Mouse (Mus musculus) intestine, embryonic 15.5 days (tissue): ENCODE data around the gene Batf2. TPM values are rescaled to one million over a fixed set of nuclear protein-coding genes. Genes with fewer than 3 reads are reported as not detected.
A peak's percentile ranks its signal among the peaks of the same experiment; 100 is the strongest.

Source experiments
- ATAC-seq: fragments of 200-750 bp; cut with Nextera tagmentation; 2 replicates; pipeline ENCODE4 v1.8.0; 2017; ENCODE audit warnings: moderate TSS enrichment, moderate library complexity
- H3K27ac ChIP-seq: fragments of 300-500 bp; sonication (generic); 2 replicates; pipeline ENCODE4 v1.5.1; 2015; ENCODE audit warnings: mild to moderate bottlenecking, inconsistent platforms
- H3K27me3 ChIP-seq: fragments of 300-500 bp; sonication (generic); replicated peaks from 2 replicates; pipeline ENCODE4 v1.6.1; 2015; ENCODE audit warnings: inconsistent platforms
- H3K36me3 ChIP-seq: fragments of 300-500 bp; sonication (generic); 2 replicates; pipeline ENCODE4 v1.6.1; 2015; ENCODE audit warnings: inconsistent platforms
- H3K4me1 ChIP-seq: fragments of 300-500 bp; sonication (generic); replicated peaks from 2 replicates; pipeline ENCODE4 v1.6.1; 2015; ENCODE audit warnings: inconsistent platforms
- H3K4me2 ChIP-seq: fragments of 300-500 bp; sonication (generic); replicated peaks from 2 replicates; pipeline ENCODE4 v1.6.1; 2015; ENCODE audit warnings: mild to moderate bottlenecking, inconsistent platforms
- H3K4me3 ChIP-seq: fragments of 300-500 bp; sonication (generic); replicated peaks from 2 replicates; pipeline ENCODE4 v1.5.1; 2015; ENCODE audit warnings: inconsistent platforms
- H3K9ac ChIP-seq: fragments of 300-500 bp; sonication (generic); 2 replicates; pipeline ENCODE4 v1.6.1; 2015; ENCODE audit warnings: inconsistent platforms
- H3K9me3 ChIP-seq: fragments of 300-500 bp; sonication (generic); 2 replicates; pipeline ENCODE4 v1.6.1; 2016; ENCODE audit warnings: inconsistent platforms
- WGBS: fragments of 180-500 bp; shearing (Covaris S2); methylation state at CpG from one replicate; pipeline ENCODE4 v1.1.7; 2015; 5-methylcytosine and 5-hydroxymethylcytosine counted together
- polyA plus RNA-seq: library from polyadenylated mRNA; unstranded; fragments of >200 nt; fragmentation: Nextera tagmentation; extraction: Ambion mirVana; gene quantifications from 2 replicates; pipeline ENCODE4 v1.2.1, GENCODE M21; 2015

The Batf2 gene
- polyA plus RNA-seq, 1 experiment from 2014 or later: 0.80 TPM

DNA sequence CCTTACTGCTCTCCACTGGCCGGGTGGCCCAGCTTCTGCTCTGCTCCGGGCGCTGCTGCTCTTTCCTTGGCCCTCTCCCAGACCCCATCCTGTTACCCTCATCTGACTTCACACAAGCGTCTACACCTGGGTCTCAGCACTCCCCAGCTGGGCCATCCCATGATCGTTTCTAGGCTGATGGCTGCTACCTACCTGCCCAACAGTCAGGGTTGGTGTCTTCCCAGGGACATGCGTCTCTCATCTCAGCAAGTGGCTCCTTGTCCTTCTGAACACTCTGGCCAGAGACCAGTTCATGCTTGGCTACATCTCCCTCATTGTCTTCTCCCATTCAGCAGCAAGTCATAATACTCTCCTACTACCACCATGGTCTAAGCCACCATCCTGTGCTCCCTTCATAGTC is 1.1 kb upstream of the Batf2 start:
- Histone ChIP-seq H3K9me3 (no peaks in the 10 kb centered on the region), H3K36me3 (no peaks in the 10 kb centered on the region), H3K4me3 (peak overlapping the region; percentile 70), H3K9ac (no peak overlapping the region), H3K4me2 (peak overlapping the region; percentile 85), H3K4me1 (peaks cover 11% of the 10 kb centered on the region; the same call in 1 of the 2 replicates), H3K27me3 (no peaks in the 10 kb centered on the region), H3K27ac (no peak overlapping the region)
- ATAC-seq: no peak
- 93% methylated on average over 6 of the region's 6 CpGs for WGBS

DNA sequence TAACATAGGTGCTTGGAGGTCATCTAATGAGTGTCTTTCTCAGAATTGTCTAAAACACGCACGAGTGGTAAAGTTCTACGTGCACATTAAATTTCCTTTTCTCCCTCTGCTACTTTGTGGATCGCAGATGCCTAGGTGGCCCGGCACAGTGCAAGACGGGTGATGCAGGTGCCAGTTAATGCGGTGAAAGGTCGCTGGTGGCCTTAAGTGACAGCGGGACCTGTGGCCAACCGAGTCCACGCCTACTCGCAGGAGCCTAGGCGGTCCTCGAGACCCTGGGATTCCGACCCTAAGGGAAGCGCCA is 457 bp upstream of the Batf2 start:
- ATAC-seq: no peak
- peak overlapping the region; percentile 93 for H3K27ac ChIP-seq
- 4% methylated on average over 16 of the region's 16 CpGs for WGBS

DNA sequence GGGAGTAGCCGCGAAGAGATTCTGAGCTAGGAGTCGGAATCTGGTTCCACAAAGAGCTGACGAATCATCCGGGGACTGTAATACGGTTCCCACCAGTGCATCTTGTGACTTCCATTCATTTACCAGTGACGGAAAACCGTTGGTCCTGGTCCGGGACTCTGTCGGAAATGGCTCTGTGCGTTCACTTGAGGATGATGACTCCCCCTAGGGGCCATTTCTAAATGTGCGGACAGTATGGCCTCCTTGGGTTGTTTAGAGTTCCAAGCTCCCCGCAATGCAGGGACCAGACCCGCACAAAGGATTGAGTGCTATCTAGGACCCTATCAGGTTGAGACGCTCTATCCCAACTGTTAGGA is 589 bp downstream of the Batf2 start, which contains the start of gene Arl2:
Gene Arl2 (minus strand): TSS at position 155 of the 356 bp plus-strand sequence.
- H3K36me3 ChIP-seq: no peaks in the 10 kb centered on the region
- no peaks in the 10 kb centered on the region for H3K9me3 ChIP-seq
- H3K9ac ChIP-seq: peak within 1 kb of the TSS; percentile 80
- 1% methylated on average over 15 of the region's 15 CpGs for WGBS
- no peaks in the 10 kb centered on the region for H3K27me3 ChIP-seq
- H3K4me1 ChIP-seq: peaks cover 11% of the 10 kb centered on the region; the same call in 1 of the 2 replicates
- peak within 1 kb of the TSS; percentile 93 for H3K27ac ChIP-seq
- H3K4me3 ChIP-seq: peak within 1 kb of the TSS; percentile 70
- peak; percentile 82 for ATAC-seq
- H3K4me2 ChIP-seq: peak within 1 kb of the TSS; percentile 85

More for the DNA sequence above, 457 bp upstream of the Batf2 start:
- Histone ChIP-seq H3K9me3 (no peaks in the 10 kb centered on the region), H3K27me3 (no peaks in the 10 kb centered on the region), H3K36me3 (no peaks in the 10 kb centered on the region), H3K4me2 (peak overlapping the region; percentile 85), H3K4me1 (peaks cover 11% of the 10 kb centered on the region; the same call in 1 of the 2 replicates), H3K9ac (peak overlapping the region; percentile 80), H3K4me3 (peak overlapping the region; percentile 70)

DNA sequence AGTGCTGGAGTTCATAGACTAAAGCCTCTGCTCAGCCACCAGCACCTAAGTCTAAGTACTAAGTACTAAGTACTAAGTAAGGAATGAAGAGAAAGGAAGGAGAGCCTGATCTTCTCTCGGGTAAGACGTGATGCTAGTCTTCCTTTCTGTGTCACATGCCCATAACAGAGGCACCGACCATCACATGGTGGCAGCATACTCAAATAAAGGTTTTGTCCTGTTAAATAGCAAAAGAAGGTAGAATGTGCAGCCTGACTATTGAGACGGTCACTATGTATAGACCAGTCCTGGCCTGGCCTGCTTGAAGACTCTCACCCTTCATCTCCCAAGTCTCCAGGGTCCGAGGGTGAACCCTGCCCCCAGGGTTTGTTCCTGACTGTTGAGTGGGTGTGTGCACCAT is 4.1 kb downstream of the Batf2 start:
- H3K4me2 ChIP-seq: no peak overlapping the region
- WGBS: 72% methylated on average over 5 of the region's 5 CpGs
- no peak overlapping the region for H3K9ac ChIP-seq
- H3K27me3 ChIP-seq: no peaks in the 10 kb centered on the region
- no peak overlapping the region for H3K27ac ChIP-seq
- H3K4me3 ChIP-seq: no peak overlapping the region
- ATAC-seq: no peak
- no peaks in the 10 kb centered on the region for H3K36me3 ChIP-seq
- no peaks in the 10 kb centered on the region for H3K9me3 ChIP-seq
- H3K4me1 ChIP-seq: peaks cover 6% of the 10 kb centered on the region; the same call in 1 of the 2 replicates

DNA sequence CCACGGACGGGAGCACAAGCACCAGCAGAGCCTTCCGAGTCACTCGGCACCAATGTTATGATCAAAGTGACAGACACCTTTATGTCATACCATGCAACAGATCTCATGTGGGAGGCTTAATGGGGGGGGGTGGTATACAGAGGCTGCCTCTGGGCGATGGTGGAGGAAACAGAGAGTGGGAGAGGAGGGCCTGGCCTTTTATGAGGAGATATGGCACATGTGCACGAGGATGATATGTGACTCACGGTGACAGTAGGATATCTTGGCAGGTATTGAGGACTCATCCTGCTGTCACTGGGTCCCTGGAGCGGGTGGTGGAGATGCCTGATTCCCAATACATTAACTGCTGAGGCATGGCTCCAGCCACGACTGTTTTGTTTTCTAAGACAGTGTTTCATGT is 14.4 kb downstream of the Batf2 start:
- no peak overlapping the region for H3K4me3 ChIP-seq
- no peak for ATAC-seq
- H3K36me3 ChIP-seq: no peaks in the 10 kb centered on the region
- no peak overlapping the region for H3K27ac ChIP-seq
- no peak overlapping the region for H3K4me2 ChIP-seq
- no peaks in the 10 kb centered on the region for H3K27me3 ChIP-seq
- no peaks in the 10 kb centered on the region for H3K9me3 ChIP-seq
- H3K4me1 ChIP-seq: no peaks in the 10 kb centered on the region
- WGBS: 87% methylated on average over 9 of the region's 9 CpGs
- H3K9ac ChIP-seq: no peak overlapping the region

DNA sequence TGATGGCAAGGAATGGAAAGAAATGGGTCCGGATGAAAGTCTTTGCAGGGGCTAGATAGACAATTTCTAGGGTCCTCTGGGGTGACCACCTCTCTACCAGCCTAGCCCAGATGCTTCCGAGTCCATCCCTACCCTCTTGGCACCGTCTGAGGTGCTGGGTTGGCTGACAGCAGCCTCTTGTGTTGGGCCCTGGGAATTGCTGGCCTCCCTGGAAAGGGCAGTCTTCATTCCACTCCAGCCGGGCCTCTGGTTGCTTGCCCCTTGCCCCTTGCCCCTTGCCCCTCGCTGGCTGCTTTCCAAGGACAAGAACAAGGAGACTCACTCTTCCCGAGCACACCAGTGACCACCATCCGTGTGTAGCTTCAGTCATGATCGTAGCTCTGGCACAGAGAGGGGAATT is 15.6 kb downstream of the Batf2 start:
- no peak overlapping the region for H3K4me3 ChIP-seq
- WGBS: 67% methylated on average over 8 of the region's 8 CpGs
- no peak overlapping the region for H3K4me2 ChIP-seq
- no peaks in the 10 kb centered on the region for H3K9me3 ChIP-seq
- ATAC-seq: no peak
- H3K27me3 ChIP-seq: no peaks in the 10 kb centered on the region
- H3K9ac ChIP-seq: no peak overlapping the region
- H3K27ac ChIP-seq: no peak overlapping the region
- H3K36me3 ChIP-seq: no peaks in the 10 kb centered on the region
- no peaks in the 10 kb centered on the region for H3K4me1 ChIP-seq

DNA sequence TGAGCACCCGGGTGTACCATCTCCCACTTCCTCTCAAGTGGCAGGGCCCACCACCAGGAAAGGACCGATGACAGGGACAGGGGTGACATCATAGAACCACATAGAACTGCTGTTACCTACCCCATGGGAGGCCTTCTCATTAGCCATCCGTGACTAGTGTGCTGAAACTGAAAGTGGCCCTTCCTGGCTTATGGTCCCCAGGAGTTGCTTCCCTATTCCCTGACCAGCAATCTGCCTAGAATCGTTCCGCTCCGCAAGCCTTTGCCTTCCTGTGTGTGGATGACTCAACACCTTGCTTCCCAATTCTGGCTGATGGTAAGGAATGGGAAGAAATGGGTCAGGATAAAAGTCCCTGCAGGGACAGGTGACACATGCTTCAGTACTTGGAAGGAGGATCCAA is 16.4 kb downstream of the Batf2 start:
- Histone ChIP-seq H3K27me3 (no peaks in the 10 kb centered on the region), H3K4me1 (no peaks in the 10 kb centered on the region), H3K36me3 (no peaks in the 10 kb centered on the region), H3K9me3 (no peaks in the 10 kb centered on the region), H3K9ac (no peak overlapping the region), H3K4me2 (no peak overlapping the region), H3K4me3 (no peak overlapping the region), H3K27ac (no peak overlapping the region)
- no peak for ATAC-seq
- 66% methylated on average over 6 of the region's 6 CpGs for WGBS

DNA sequence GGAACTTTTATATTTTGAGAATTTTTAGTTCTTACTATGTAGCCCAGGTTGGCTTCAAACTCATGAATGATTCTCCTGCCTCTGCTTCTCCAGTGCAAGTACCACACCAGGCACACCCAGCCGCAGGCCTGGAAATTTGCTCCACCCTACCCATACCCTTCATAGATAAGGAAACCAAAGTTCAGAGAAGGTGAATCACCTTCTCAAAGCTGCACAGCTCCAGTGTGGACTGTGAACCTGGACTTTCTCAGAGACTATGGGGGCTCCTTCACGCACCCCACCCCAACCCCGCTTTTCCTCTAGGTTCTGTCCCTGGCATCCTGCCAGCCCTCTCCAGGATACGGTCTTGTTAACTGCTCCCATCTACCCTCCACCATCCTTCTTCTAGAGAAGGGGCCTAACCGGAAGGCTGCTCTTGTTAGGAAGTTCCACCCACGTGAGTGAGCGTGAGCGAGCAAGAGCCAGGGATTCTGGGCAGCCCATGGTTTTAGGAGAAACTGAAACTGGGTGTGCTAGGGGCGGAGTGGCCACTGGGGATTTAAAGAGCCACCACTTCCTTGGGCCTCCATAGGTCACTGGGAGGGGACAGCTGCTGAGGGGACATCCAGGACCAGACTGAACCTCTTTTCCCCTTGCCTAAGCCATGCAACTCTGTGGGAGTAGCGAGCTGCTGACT is 23.2 kb downstream of the Batf2 start:
- Histone ChIP-seq H3K27ac (no peak overlapping the region), H3K36me3 (no peaks in the 10 kb centered on the region), H3K9ac (no peak overlapping the region), H3K4me1 (peaks cover 6% of the 10 kb centered on the region; the same call in 1 of the 2 replicates), H3K4me3 (no peak overlapping the region), H3K9me3 (no peaks in the 10 kb centered on the region), H3K27me3 (no peaks in the 10 kb centered on the region), H3K4me2 (peak overlapping the region; percentile 36; the same call in 1 of the 2 replicates)
- WGBS: 41% methylated on average over 10 of the region's 10 CpGs
- peak; percentile 72 for ATAC-seq

DNA sequence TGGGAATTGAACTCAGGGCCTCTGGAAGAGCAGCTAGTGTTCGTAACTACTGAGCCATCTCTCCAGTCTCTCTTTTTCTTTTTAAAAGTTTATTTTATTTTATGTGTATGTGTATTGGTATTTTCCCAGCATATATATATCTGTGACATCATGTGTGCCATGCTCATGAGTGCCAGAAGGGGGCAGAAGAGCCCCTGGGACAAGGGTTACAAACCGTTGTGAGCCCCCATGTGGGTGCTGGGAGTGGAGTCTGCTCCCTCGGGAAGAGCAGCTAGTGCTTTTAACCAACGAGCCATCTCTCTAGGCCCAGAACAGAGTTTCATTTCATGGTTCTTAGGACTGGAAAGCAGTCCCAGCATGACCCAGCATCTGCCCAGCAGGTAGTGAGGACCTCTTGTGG is 26.0 kb downstream of the Batf2 start:
- H3K9me3 ChIP-seq: no peaks in the 10 kb centered on the region
- ATAC-seq: no peak
- no peaks in the 10 kb centered on the region for H3K27me3 ChIP-seq
- H3K4me1 ChIP-seq: peaks cover 6% of the 10 kb centered on the region; the same call in 1 of the 2 replicates
- H3K4me2 ChIP-seq: no peak overlapping the region
- no peak overlapping the region for H3K27ac ChIP-seq
- WGBS: 81% methylated on average over 4 of the region's 4 CpGs
- H3K4me3 ChIP-seq: no peak overlapping the region
- H3K9ac ChIP-seq: no peak overlapping the region
- H3K36me3 ChIP-seq: no peaks in the 10 kb centered on the region

DNA sequence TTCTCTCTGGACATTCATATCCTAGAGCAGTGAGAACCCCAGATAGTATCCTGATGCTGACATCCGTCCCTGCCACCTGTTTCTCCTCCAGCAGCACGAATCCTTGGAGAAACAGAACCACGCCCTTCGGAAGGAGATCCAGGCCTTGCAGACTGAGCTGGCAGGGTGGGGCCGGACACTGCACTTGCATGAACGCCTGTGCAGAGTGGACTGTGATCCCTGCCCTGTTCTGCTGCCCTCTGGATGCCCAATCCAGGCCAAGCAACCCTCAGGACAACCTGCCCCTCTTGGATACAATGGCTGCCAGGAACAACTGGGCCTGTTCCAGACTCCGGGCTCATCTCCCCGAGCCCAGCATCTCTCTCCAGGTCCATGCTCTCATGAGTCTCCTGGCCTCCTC is 30.4 kb downstream of the Batf2 start:
- H3K9me3 ChIP-seq: no peaks in the 10 kb centered on the region
- H3K36me3 ChIP-seq: no peaks in the 10 kb centered on the region
- ATAC-seq: peak; percentile 23; the same call in 1 of the 2 replicates
- 81% methylated on average over 8 of the region's 8 CpGs for WGBS
- no peak overlapping the region for H3K27ac ChIP-seq
- no peaks in the 10 kb centered on the region for H3K27me3 ChIP-seq
- H3K9ac ChIP-seq: no peak overlapping the region
- H3K4me2 ChIP-seq: no peak overlapping the region
- no peak overlapping the region for H3K4me3 ChIP-seq
- H3K4me1 ChIP-seq: no peaks in the 10 kb centered on the region

DNA sequence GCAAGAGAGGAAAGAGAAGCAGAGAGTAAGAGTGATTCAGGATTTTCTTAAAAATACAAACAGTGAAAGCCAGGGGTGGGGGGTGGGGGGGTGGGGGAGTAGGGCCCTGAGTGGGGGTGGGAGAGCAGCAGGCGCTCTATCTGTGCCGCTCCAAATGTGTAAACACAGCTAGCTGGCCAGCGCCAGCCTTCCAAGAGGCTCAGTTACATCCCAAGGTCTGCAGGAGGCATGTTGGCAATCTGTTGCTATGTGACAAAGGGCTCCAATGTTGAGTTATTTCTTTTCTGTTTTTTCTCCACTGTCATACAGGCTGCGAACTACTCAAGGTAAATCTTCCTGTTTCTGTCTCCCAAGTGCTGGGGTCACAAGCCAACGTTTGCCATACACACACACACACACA is 34.0 kb downstream of the Batf2 start:
- Histone ChIP-seq H3K4me1 (no peaks in the 10 kb centered on the region), H3K27ac (no peak overlapping the region), H3K27me3 (no peaks in the 10 kb centered on the region), H3K9ac (no peak overlapping the region), H3K4me2 (no peak overlapping the region), H3K9me3 (no peaks in the 10 kb centered on the region), H3K4me3 (no peak overlapping the region), H3K36me3 (no peaks in the 10 kb centered on the region)
- ATAC-seq: no peak
- 19% methylated on average over 5 of the region's 5 CpGs for WGBS

DNA sequence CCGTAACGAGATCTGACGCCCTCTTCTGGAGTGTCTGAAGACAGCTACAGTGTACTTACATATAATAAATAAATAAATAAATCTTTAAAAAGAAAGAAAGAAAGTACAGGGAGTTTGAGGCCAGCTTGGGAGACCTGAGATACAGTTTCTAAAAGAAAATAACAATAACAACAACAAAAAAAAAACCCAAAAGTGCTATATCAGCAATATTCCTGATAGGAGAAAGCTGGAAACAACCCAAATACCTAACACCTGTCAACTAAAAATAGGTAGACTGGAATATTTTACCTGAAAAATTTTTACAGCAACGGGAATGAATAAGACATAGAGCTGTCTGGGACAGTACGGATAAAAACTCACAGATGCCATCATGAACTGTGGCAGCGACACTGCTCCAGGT is 38.0 kb downstream of the Batf2 start:
- H3K9ac ChIP-seq: no peak overlapping the region
- H3K27me3 ChIP-seq: no peaks in the 10 kb centered on the region
- 0 out of 2 replicates have a peak, but pooled peaks cover 3% of the 10 kb centered on the region for H3K4me1 ChIP-seq
- WGBS: 88% methylated on average over 6 of the region's 6 CpGs
- H3K9me3 ChIP-seq: no peaks in the 10 kb centered on the region
- no peak overlapping the region for H3K4me2 ChIP-seq
- no peak overlapping the region for H3K4me3 ChIP-seq
- no peak for ATAC-seq
- no peak overlapping the region for H3K27ac ChIP-seq
- no peaks in the 10 kb centered on the region for H3K36me3 ChIP-seq

DNA sequence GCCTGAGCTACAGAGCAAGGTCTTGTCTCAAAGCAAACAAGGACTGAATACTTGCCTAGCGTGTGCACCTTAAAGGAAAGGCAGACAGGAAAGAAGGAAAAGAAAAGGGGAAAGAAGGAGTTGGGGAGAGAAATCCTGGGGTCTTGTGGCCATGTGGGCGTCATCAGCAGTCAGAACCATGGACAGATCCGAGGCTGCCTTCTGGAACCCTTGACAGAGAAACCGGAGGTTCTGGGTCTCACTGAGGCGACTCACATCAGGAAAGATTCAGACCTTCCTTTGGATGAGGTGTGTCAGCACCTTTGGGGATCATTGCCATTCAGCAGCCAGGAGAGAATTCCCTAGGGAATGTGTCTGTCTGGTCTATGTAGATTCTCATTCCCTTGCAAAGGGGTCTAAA is 40.8 kb downstream of the Batf2 start:
- no peak overlapping the region for H3K27ac ChIP-seq
- WGBS: 10% methylated on average over 5 of the region's 5 CpGs
- H3K4me3 ChIP-seq: no peak overlapping the region
- ATAC-seq: no peak
- no peaks in the 10 kb centered on the region for H3K27me3 ChIP-seq
- H3K36me3 ChIP-seq: no peaks in the 10 kb centered on the region
- H3K9ac ChIP-seq: no peak overlapping the region
- H3K9me3 ChIP-seq: no peaks in the 10 kb centered on the region
- no peak overlapping the region for H3K4me2 ChIP-seq
- 0 out of 2 replicates have a peak, but pooled peaks cover 3% of the 10 kb centered on the region for H3K4me1 ChIP-seq
